Mouse (Mus musculus): ENCODE results near the gene H2al1g. TPM values are rescaled to one million over a fixed set of nuclear protein-coding genes. Genes with fewer than 3 reads are reported as not detected.

The H2al1g gene
- polyA plus RNA-seq, 1 experiment from 2014 or later = not detected

Other genes with a start within 250 kb of the H2al1g start
- gene H2al1a, start 19.0 kb upstream of the H2al1g start, polyA plus RNA-seq (2016; fragmentation: Nextera tagmentation; extraction: Ambion mirVana) = not detected in 2 replicates
- not detected in 2 replicates for gene H2al1b, start 15.8 kb upstream of the H2al1g start, polyA plus RNA-seq (2016; fragmentation: Nextera tagmentation; extraction: Ambion mirVana)
- gene H2al1c, start 12.6 kb upstream of the H2al1g start, polyA plus RNA-seq (2016; fragmentation: Nextera tagmentation; extraction: Ambion mirVana) = not detected in 2 replicates
- gene H2al1d, start 9.4 kb upstream of the H2al1g start, polyA plus RNA-seq (2016; fragmentation: Nextera tagmentation; extraction: Ambion mirVana) = not detected in 2 replicates
- not detected in 2 replicates for gene H2al1e, start 6.3 kb upstream of the H2al1g start, polyA plus RNA-seq (2016; fragmentation: Nextera tagmentation; extraction: Ambion mirVana)
- not detected in 2 replicates for gene H2al1f, start 3.1 kb upstream of the H2al1g start, polyA plus RNA-seq (2016; fragmentation: Nextera tagmentation; extraction: Ambion mirVana)
- gene H2al1h, start 3.2 kb downstream of the H2al1g start, polyA plus RNA-seq (2016; fragmentation: Nextera tagmentation; extraction: Ambion mirVana) = not detected in 2 replicates
- gene H2al1i, start 6.4 kb downstream of the H2al1g start, polyA plus RNA-seq (2016; fragmentation: Nextera tagmentation; extraction: Ambion mirVana) = not detected in 2 replicates
- not detected in 2 replicates for gene H2al1j, start 9.6 kb downstream of the H2al1g start, polyA plus RNA-seq (2016; fragmentation: Nextera tagmentation; extraction: Ambion mirVana)